Mouse (Mus musculus) erythroblast, embryonic 14.5 days (primary cell): Measurements from ENCODE around the gene Pdp2. TPM values are rescaled to one million over a fixed set of nuclear protein-coding genes. Genes with fewer than 3 reads are reported as not detected.
A peak's percentile ranks its signal among the peaks of the same experiment; 100 is the strongest.

ENCODE experiments used
- H3K27me3 ChIP-seq: 2 replicates; pipeline ENCODE4 v1.6.1; 2012; ENCODE audit warnings: inconsistent platforms; ENCODE audit not compliant: control insufficient read depth
- H3K36me3 ChIP-seq: 2 replicates; pipeline ENCODE4 v1.6.1; 2012; ENCODE audit warnings: mild to moderate bottlenecking, inconsistent platforms; ENCODE audit not compliant: control insufficient read depth
- H3K4me1 ChIP-seq: 2 replicates; pipeline ENCODE4 v1.6.1; 2012; ENCODE audit warnings: inconsistent platforms; ENCODE audit not compliant: control insufficient read depth
- H3K4me3 ChIP-seq: replicated peaks from 2 replicates; pipeline ENCODE3; 2012; ENCODE audit warnings: moderate library complexity, mild to moderate bottlenecking, inconsistent platforms
- H3K9me3 ChIP-seq: 2 replicates; pipeline ENCODE4 v1.6.1; 2012; ENCODE audit warnings: low read length, inconsistent platforms, mixed read lengths; ENCODE audit not compliant: control insufficient read depth
- GATA1 ChIP-seq: IDR thresholded peaks from 2 replicates; pipeline ENCODE4 v1.6.1; 2012; ENCODE audit warnings: low read length, inconsistent platforms, mixed read lengths
- TAL1 ChIP-seq: IDR thresholded peaks from 3 replicates; pipeline ENCODE4 v1.6.1; 2012; ENCODE audit warnings: low read length, inconsistent platforms, mixed read lengths
- polyA plus RNA-seq: library from polyadenylated mRNA; stranded (reverse); fragments of >175 nt; gene quantifications from 2 replicates; pipeline ENCODE4 v1.2.3, GENCODE M21; 2012

Gene Pdp2
- polyA plus RNA-seq, 1 experiment = 0.01 TPM

GRCm38 (mm10) chr8:104594611-104595362 is 3.5 kb downstream of the Pdp2 start:
- H3K27me3 ChIP-seq = no peaks in the 10 kb centered on the region
- TF ChIP-seq GATA1 (no peak), TAL1 (no peak; the same call in 2 of the 3 replicates)
- peaks cover 33% of the 10 kb centered on the region for H3K4me1 ChIP-seq
- H3K4me3 ChIP-seq = no peak overlapping the region
- no peaks in the 10 kb centered on the region for H3K9me3 ChIP-seq
- peaks cover 27% of the 10 kb centered on the region for H3K36me3 ChIP-seq

GRCm38 (mm10) chr8:104595773-104596536 is 4.7 kb downstream of the Pdp2 start:
- TF ChIP-seq GATA1 (no peak), TAL1 (no peak)
- H3K4me1 ChIP-seq = peaks cover 25% of the 10 kb centered on the region
- H3K36me3 ChIP-seq = peaks cover 27% of the 10 kb centered on the region
- no peaks in the 10 kb centered on the region for H3K9me3 ChIP-seq
- peak overlapping the region; percentile 12 for H3K4me3 ChIP-seq
- no peaks in the 10 kb centered on the region; the same call in 1 of the 2 replicates for H3K27me3 ChIP-seq

- H3K27me3 ChIP-seq = peaks cover 11% of the 10 kb centered on the region
- no peak overlapping the region for H3K4me3 ChIP-seq
- H3K36me3 ChIP-seq = peaks cover 27% of the 10 kb centered on the region
- peaks cover 19% of the 10 kb centered on the region for H3K4me1 ChIP-seq
- TF ChIP-seq GATA1 (no peak), TAL1 (no peak)
- no peaks in the 10 kb centered on the region for H3K9me3 ChIP-seq
Observed at GRCm38 (mm10) chr8:104597656-104598055, 6.4 kb downstream of the Pdp2 start.

- no peak for TF ChIP-seq TAL1
- TF ChIP-seq GATA1 = no peak
- H3K36me3 ChIP-seq = peaks cover 25% of the 10 kb centered on the region
- H3K4me3 ChIP-seq = no peak overlapping the region
- no peaks in the 10 kb centered on the region for H3K9me3 ChIP-seq
- peaks cover 11% of the 10 kb centered on the region for H3K27me3 ChIP-seq
- H3K4me1 ChIP-seq = peaks cover 20% of the 10 kb centered on the region
Observed at GRCm38 (mm10) chr8:104598496-104598895, 7.2 kb downstream of the Pdp2 start.

GRCm38 (mm10) chr8:104601386-104601785 is 10.1 kb downstream of the Pdp2 start:
- H3K9me3 ChIP-seq = no peaks in the 10 kb centered on the region
- no peak overlapping the region for H3K4me3 ChIP-seq
- H3K4me1 ChIP-seq = peaks cover 13% of the 10 kb centered on the region
- H3K27me3 ChIP-seq = peaks cover 11% of the 10 kb centered on the region
- TF ChIP-seq GATA1 = no peak
- no peak for TF ChIP-seq TAL1
- H3K36me3 ChIP-seq = peaks cover 3% of the 10 kb centered on the region

- H3K36me3 ChIP-seq = peaks cover 2% of the 10 kb centered on the region
- no peak overlapping the region for H3K4me3 ChIP-seq
- H3K4me1 ChIP-seq = peaks cover 12% of the 10 kb centered on the region
- TF ChIP-seq TAL1 (no peak), GATA1 (no peak)
- H3K9me3 ChIP-seq = no peaks in the 10 kb centered on the region
- peaks cover 11% of the 10 kb centered on the region for H3K27me3 ChIP-seq
Observed at GRCm38 (mm10) chr8:104601941-104602371, 10.7 kb downstream of the Pdp2 start.

- Histone ChIP-seq H3K36me3 (peaks cover 2% of the 10 kb centered on the region), H3K4me1 (peaks cover 12% of the 10 kb centered on the region), H3K27me3 (peaks cover 11% of the 10 kb centered on the region), H3K4me3 (no peak overlapping the region), H3K9me3 (no peaks in the 10 kb centered on the region)
- no peak for TF ChIP-seq GATA1
- TF ChIP-seq TAL1 = no peak
Observed at GRCm38 (mm10) chr8:104602468-104603244, 11.4 kb downstream of the Pdp2 start.

GRCm38 (mm10) chr8:104603245-104603593 is 12.0 kb downstream of the Pdp2 start:
- TF ChIP-seq TAL1 (no peak), GATA1 (no peak)
- Histone ChIP-seq H3K36me3 (no peaks in the 10 kb centered on the region; the same call in 1 of the 2 replicates), H3K27me3 (peaks cover 11% of the 10 kb centered on the region), H3K9me3 (no peaks in the 10 kb centered on the region), H3K4me3 (no peak overlapping the region), H3K4me1 (peaks cover 12% of the 10 kb centered on the region)
